Mouse (Mus musculus): ENCODE measurements around the gene Olfm3. TPM values are rescaled to one million over a fixed set of nuclear protein-coding genes. Genes with fewer than 3 reads are reported as not detected.

The Olfm3 gene
- polyA plus RNA-seq, 1 experiment from 2014 or later, result 0.09 TPM

DNA sequence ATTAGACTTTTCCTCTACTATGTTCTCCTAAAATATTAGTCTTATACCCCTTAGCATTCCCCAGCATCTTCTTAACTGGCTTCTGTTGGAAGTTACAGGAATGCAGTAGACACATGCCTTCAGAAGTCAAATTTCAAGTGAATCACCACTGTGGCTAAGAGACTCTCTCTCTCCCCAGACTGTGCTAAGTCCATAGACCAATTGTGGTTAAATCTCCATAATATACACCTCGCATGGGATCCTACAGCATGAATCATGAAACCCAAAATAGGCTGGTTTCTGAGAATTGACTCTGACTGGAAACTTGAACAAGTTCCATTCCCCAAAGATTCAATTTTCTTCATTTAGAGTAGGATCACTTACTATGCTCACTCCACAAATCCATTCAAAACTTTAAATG is 124.2 kb downstream of the Olfm3 start:
- ATAC-seq, result no peak

GRCm38 (mm10) chr3:115028611-115029010 is 124.7 kb downstream of the Olfm3 start:
- Histone ChIP-seq H3K36me3 (ENCODE audit: control insufficient read depth, insufficient read depth, low read length) (no peaks in the 10 kb centered on the region), H3K9ac (ENCODE audit: low read depth, low read length) (no peak overlapping the region), H3K4me1 (ENCODE audit: control insufficient read depth, insufficient read depth, low read length) (no peaks in the 10 kb centered on the region), H3K4me2 (ENCODE audit: low read depth, low read length) (no peak overlapping the region), H3K27me3 (replicated peaks; ENCODE audit: control insufficient read depth, insufficient read depth, low read length) (no peaks in the 10 kb centered on the region), H3K9me3 (ENCODE audit: control insufficient read depth, low read length) (no peaks in the 10 kb centered on the region), H3K4me3 (ENCODE audit: low read length) (no peak overlapping the region), H3K27ac (ENCODE audit: low read length) (no peak overlapping the region)
- WGBS, result 85% methylated on average over 1 of the region's 1 CpGs
- ATAC-seq, result no peak

More for the DNA sequence above, 124.2 kb downstream of the Olfm3 start:
- Histone ChIP-seq H3K27ac (ENCODE audit: low read length) (no peak overlapping the region), H3K9me3 (ENCODE audit: control insufficient read depth, low read length) (no peaks in the 10 kb centered on the region), H3K4me3 (ENCODE audit: low read length) (no peak overlapping the region), H3K4me2 (ENCODE audit: low read depth, low read length) (no peak overlapping the region), H3K4me1 (ENCODE audit: control insufficient read depth, insufficient read depth, low read length) (no peaks in the 10 kb centered on the region), H3K27me3 (replicated peaks; ENCODE audit: control insufficient read depth, insufficient read depth, low read length) (no peaks in the 10 kb centered on the region), H3K9ac (ENCODE audit: low read depth, low read length) (no peak overlapping the region), H3K36me3 (ENCODE audit: control insufficient read depth, insufficient read depth, low read length) (no peaks in the 10 kb centered on the region)
- WGBS, result 81% methylated on average over 1 of the region's 1 CpGs

- no peaks in the 10 kb centered on the region for H3K36me3 ChIP-seq (ENCODE audit: control insufficient read depth, insufficient read depth, low read length)
- no peak overlapping the region for H3K27ac ChIP-seq (ENCODE audit: low read length)
- H3K4me2 ChIP-seq (ENCODE audit: low read depth, low read length), result no peak overlapping the region
- H3K9ac ChIP-seq (ENCODE audit: low read depth, low read length), result no peak overlapping the region
- no peaks in the 10 kb centered on the region for H3K9me3 ChIP-seq (ENCODE audit: control insufficient read depth, low read length)
- H3K27me3 ChIP-seq (replicated peaks; ENCODE audit: control insufficient read depth, insufficient read depth, low read length), result no peaks in the 10 kb centered on the region
- no peaks in the 10 kb centered on the region for H3K4me1 ChIP-seq (ENCODE audit: control insufficient read depth, insufficient read depth, low read length)
- H3K4me3 ChIP-seq (ENCODE audit: low read length), result no peak overlapping the region
- ATAC-seq, result no peak
- WGBS, result 82% methylated on average over 5 of the region's 5 CpGs
These were observed 145.2 kb downstream of the Olfm3 start for GRCm38 (mm10) chr3:115049060-115049459.

- Histone ChIP-seq H3K27ac (ENCODE audit: low read length) (no peak overlapping the region), H3K4me2 (ENCODE audit: low read depth, low read length) (no peak overlapping the region), H3K36me3 (ENCODE audit: control insufficient read depth, insufficient read depth, low read length) (no peaks in the 10 kb centered on the region), H3K9me3 (ENCODE audit: control insufficient read depth, low read length) (no peaks in the 10 kb centered on the region), H3K27me3 (replicated peaks; ENCODE audit: control insufficient read depth, insufficient read depth, low read length) (no peaks in the 10 kb centered on the region), H3K4me1 (ENCODE audit: control insufficient read depth, insufficient read depth, low read length) (no peaks in the 10 kb centered on the region), H3K9ac (ENCODE audit: low read depth, low read length) (no peak overlapping the region), H3K4me3 (ENCODE audit: low read length) (no peak overlapping the region)
- WGBS, result 65% methylated on average over 1 of the region's 1 CpGs
- ATAC-seq, result no peak
These were observed 161.0 kb downstream of the Olfm3 start for GRCm38 (mm10) chr3:115064901-115065300.

DNA sequence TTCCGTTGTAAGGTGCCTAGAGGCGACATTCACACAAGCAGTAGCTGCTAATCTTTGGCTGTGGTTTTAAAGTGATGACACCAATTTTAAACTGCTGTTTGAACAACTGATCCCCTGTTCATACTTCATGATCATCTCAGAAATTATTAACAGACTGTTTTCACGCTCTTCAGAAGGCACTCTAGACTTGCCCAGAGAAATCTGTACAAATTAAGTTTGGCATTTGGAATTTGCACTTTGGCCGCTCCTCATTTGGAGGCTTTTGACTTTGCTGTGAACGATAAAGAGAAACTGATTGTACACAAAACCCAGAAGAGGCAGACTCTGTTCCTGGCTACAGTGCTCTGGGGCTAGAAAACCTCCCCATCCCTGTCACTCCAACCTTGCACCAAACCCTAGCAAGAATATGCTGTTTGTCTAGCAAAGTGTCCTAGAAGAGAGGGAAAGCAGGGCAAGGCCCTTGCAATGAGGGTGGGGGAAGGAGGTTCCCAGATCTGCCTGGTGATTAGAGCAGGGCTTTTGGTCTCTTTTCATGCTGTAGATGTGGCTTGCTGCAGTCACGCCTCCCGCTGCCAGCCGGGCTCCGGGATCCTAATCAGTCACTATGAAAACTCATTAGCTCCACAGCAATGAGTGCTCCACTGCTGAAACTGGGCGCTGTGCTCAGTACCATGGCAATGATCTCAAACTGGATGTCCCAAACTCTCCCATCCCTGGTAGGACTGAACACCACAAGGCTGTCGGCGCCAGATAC is 176.7 kb downstream of the Olfm3 start:
- 28% methylated on average over 12 of the region's 12 CpGs for WGBS
- peak; percentile 38; the same call in 1 of the 2 replicates for ATAC-seq
- H3K27ac ChIP-seq (ENCODE audit: low read length), result no peak overlapping the region
- H3K9me3 ChIP-seq (ENCODE audit: control insufficient read depth, low read length), result no peaks in the 10 kb centered on the region
- no peaks in the 10 kb centered on the region for H3K4me1 ChIP-seq (ENCODE audit: control insufficient read depth, insufficient read depth, low read length)
- no peak overlapping the region for H3K4me3 ChIP-seq (ENCODE audit: low read length)
- H3K4me2 ChIP-seq (ENCODE audit: low read depth, low read length), result 0 out of 2 replicates have a peak overlapping the region, but pooled peaks have one; percentile 3
- no peak overlapping the region for H3K9ac ChIP-seq (ENCODE audit: low read depth, low read length)
- H3K27me3 ChIP-seq (replicated peaks; ENCODE audit: control insufficient read depth, insufficient read depth, low read length), result no peaks in the 10 kb centered on the region
- H3K36me3 ChIP-seq (ENCODE audit: control insufficient read depth, insufficient read depth, low read length), result no peaks in the 10 kb centered on the region

GRCm38 (mm10) chr3:115081371-115081770 is 177.5 kb downstream of the Olfm3 start:
- Histone ChIP-seq H3K27me3 (replicated peaks; ENCODE audit: control insufficient read depth, insufficient read depth, low read length) (no peaks in the 10 kb centered on the region), H3K9me3 (ENCODE audit: control insufficient read depth, low read length) (no peaks in the 10 kb centered on the region), H3K9ac (ENCODE audit: low read depth, low read length) (no peak overlapping the region), H3K36me3 (ENCODE audit: control insufficient read depth, insufficient read depth, low read length) (no peaks in the 10 kb centered on the region), H3K4me3 (ENCODE audit: low read length) (no peak overlapping the region), H3K4me2 (ENCODE audit: low read depth, low read length) (no peak overlapping the region), H3K4me1 (ENCODE audit: control insufficient read depth, insufficient read depth, low read length) (no peaks in the 10 kb centered on the region), H3K27ac (ENCODE audit: low read length) (no peak overlapping the region)
- 62% methylated on average over 2 of the region's 2 CpGs for WGBS
- ATAC-seq, result no peak

DNA sequence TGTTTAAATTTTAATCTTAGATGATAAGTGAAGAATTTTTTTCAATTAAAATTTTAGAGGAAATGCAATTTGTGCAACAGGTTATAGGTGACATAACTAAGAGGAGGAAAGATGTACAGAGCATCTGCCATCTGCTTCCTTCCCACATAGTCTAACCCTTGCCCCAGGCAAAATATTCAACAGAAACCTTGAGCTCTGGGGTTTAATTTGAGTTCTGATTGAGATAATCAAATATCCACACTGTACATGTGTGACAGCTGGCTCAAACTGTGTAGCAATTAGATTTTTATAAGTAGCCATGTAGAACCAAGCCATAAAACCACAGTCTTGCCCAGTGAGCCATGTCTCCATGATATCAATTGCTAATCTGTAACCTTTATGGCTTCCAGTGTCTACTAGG is 179.1 kb downstream of the Olfm3 start:
- Histone ChIP-seq H3K36me3 (ENCODE audit: control insufficient read depth, insufficient read depth, low read length) (no peaks in the 10 kb centered on the region), H3K27ac (ENCODE audit: low read length) (no peak overlapping the region), H3K9me3 (ENCODE audit: control insufficient read depth, low read length) (no peaks in the 10 kb centered on the region), H3K4me2 (ENCODE audit: low read depth, low read length) (no peak overlapping the region), H3K9ac (ENCODE audit: low read depth, low read length) (no peak overlapping the region), H3K27me3 (replicated peaks; ENCODE audit: control insufficient read depth, insufficient read depth, low read length) (no peaks in the 10 kb centered on the region), H3K4me1 (ENCODE audit: control insufficient read depth, insufficient read depth, low read length) (no peaks in the 10 kb centered on the region), H3K4me3 (ENCODE audit: low read length) (no peak overlapping the region)
- ATAC-seq, result no peak

DNA sequence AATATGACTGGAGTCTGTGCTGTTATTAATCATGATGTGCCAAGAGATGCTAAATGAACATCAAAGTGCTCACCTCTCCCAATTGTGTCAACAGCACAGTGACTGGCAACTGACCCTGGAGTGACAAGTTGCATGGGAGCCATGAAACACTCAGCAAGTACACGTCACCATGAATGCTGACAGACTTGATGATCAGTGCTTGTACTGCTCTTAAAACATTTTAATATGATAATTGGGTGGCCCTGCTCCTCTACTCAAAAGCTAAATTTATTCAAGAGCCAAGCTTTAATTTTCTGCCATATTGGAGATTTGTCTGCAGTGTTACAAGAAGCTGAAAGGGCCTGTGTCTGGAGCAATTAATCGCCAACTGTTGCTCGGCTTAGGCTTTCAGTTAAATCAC is 184.4 kb downstream of the Olfm3 start:
- 82% methylated on average over 3 of the region's 3 CpGs for WGBS
- H3K36me3 ChIP-seq (ENCODE audit: control insufficient read depth, insufficient read depth, low read length), result no peaks in the 10 kb centered on the region
- H3K4me2 ChIP-seq (ENCODE audit: low read depth, low read length), result no peak overlapping the region
- ATAC-seq, result no peak
- H3K4me1 ChIP-seq (ENCODE audit: control insufficient read depth, insufficient read depth, low read length), result no peaks in the 10 kb centered on the region
- H3K27me3 ChIP-seq (replicated peaks; ENCODE audit: control insufficient read depth, insufficient read depth, low read length), result no peaks in the 10 kb centered on the region
- no peaks in the 10 kb centered on the region for H3K9me3 ChIP-seq (ENCODE audit: control insufficient read depth, low read length)
- H3K4me3 ChIP-seq (ENCODE audit: low read length), result no peak overlapping the region
- no peak overlapping the region for H3K27ac ChIP-seq (ENCODE audit: low read length)
- no peak overlapping the region for H3K9ac ChIP-seq (ENCODE audit: low read depth, low read length)

- 43% methylated on average over 2 of the region's 2 CpGs for WGBS
These were observed 186.8 kb downstream of the Olfm3 start for GRCm38 (mm10) chr3:115090670-115091069.

GRCm38 (mm10) chr3:115095496-115095895 is 191.6 kb downstream of the Olfm3 start:
- ATAC-seq, result no peak
- Histone ChIP-seq H3K36me3 (ENCODE audit: control insufficient read depth, insufficient read depth, low read length) (no peaks in the 10 kb centered on the region), H3K27ac (ENCODE audit: low read length) (no peak overlapping the region), H3K4me3 (ENCODE audit: low read length) (no peak overlapping the region), H3K27me3 (replicated peaks; ENCODE audit: control insufficient read depth, insufficient read depth, low read length) (no peaks in the 10 kb centered on the region), H3K4me1 (ENCODE audit: control insufficient read depth, insufficient read depth, low read length) (no peaks in the 10 kb centered on the region), H3K9ac (ENCODE audit: low read depth, low read length) (no peak overlapping the region), H3K4me2 (ENCODE audit: low read depth, low read length) (no peak overlapping the region), H3K9me3 (ENCODE audit: control insufficient read depth, low read length) (no peaks in the 10 kb centered on the region)
- WGBS, result 72% methylated on average over 3 of the region's 3 CpGs

More at GRCm38 (mm10) chr3:115090670-115091069, 186.8 kb downstream of the Olfm3 start:
- H3K4me2 ChIP-seq (ENCODE audit: low read depth, low read length), result no peak overlapping the region
- H3K36me3 ChIP-seq (ENCODE audit: control insufficient read depth, insufficient read depth, low read length), result no peaks in the 10 kb centered on the region
- no peak overlapping the region for H3K27ac ChIP-seq (ENCODE audit: low read length)
- ATAC-seq, result no peak
- H3K27me3 ChIP-seq (replicated peaks; ENCODE audit: control insufficient read depth, insufficient read depth, low read length), result no peaks in the 10 kb centered on the region
- H3K4me1 ChIP-seq (ENCODE audit: control insufficient read depth, insufficient read depth, low read length), result no peaks in the 10 kb centered on the region
- no peak overlapping the region for H3K4me3 ChIP-seq (ENCODE audit: low read length)
- no peaks in the 10 kb centered on the region for H3K9me3 ChIP-seq (ENCODE audit: control insufficient read depth, low read length)
- no peak overlapping the region for H3K9ac ChIP-seq (ENCODE audit: low read depth, low read length)
